Mouse (Mus musculus) bone marrow, adult 2 months (tissue): ENCODE measurements around the gene Egln2.

ENCODE experiments used
- CTCF ChIP-seq: fragments of 200-500 bp; IDR thresholded peaks from 2 replicates; pipeline ENCODE4 v1.5.1; 2011; ENCODE audit warnings: low read length, control low read depth; ENCODE audit not compliant: control insufficient read depth, insufficient read depth
- POLR2A ChIP-seq: fragments of 200-500 bp; IDR thresholded peaks from 2 replicates; pipeline ENCODE4 v1.6.1; 2011; ENCODE audit warnings: low read depth, mild to moderate bottlenecking, control low read depth, low read length, borderline replicate concordance; ENCODE audit not compliant: control insufficient read depth

GRCm38 (mm10) chr7:27163450-27163805, 3.2 kb downstream of the Egln2 start:
- TF ChIP-seq POLR2A (no peak), CTCF (no peak)
